ENCODE assay signal across 9 mouse cellular contexts in genomic region chr15:79071117-79072039, GRCm38 (mm10). TPM values are rescaled to one million over a fixed set of nuclear protein-coding genes. Genes with fewer than 3 reads are reported as not detected.
DNase-seq lines count a peak whose midpoint lies in the region; ATAC-seq lines count a peak whose summit lies in the region.
"Had no signal": no experiment of that assay in that cellular context is flagged by ENCODE, and none has a peak within 500 bp of the region (broad histone marks: within the 10 kb centered on the region; RNA-seq: fewer than 3 reads in every experiment).

No protein-coding gene starts in this region.

- no peak overlapping the region for H3K4me3 ChIP-seq in hindbrain, embryonic 11.5 days (ENCODE audit: low read depth, low read length)
- no peak overlapping the region for H3K4me3 ChIP-seq in hindbrain, embryonic 13.5 days
- no peak overlapping the region for H3K4me3 ChIP-seq in embryonic facial prominence, embryonic 14.5 days (ENCODE audit: low read depth, low read length)
- H3K4me3 ChIP-seq: erythroblast, embryonic 14.5 days had no signal

- H3K4me1 ChIP-seq in hindbrain, embryonic 11.5 days (replicated peaks; ENCODE audit: control insufficient read depth, insufficient read depth, low read length): peaks cover 4% of the 10 kb centered on the region; the same call in 1 of the 2 replicates
- H3K4me1 ChIP-seq in hindbrain, embryonic 13.5 days (replicated peaks): peaks cover 20% of the 10 kb centered on the region
- H3K4me1 ChIP-seq in embryonic facial prominence, embryonic 14.5 days (ENCODE audit: control insufficient read depth, insufficient read depth, low read length): peaks cover 10% of the 10 kb centered on the region

- H3K27me3 ChIP-seq in hindbrain, embryonic 11.5 days (ENCODE audit: control insufficient read depth, insufficient read depth, low read length): no peaks in the 10 kb centered on the region
- peaks cover 12% of the 10 kb centered on the region; the same call in 1 of the 2 replicates for H3K27me3 ChIP-seq in hindbrain, embryonic 13.5 days
- H3K27me3 ChIP-seq in embryonic facial prominence, embryonic 14.5 days (replicated peaks; ENCODE audit: control insufficient read depth, insufficient read depth, low read length): no peaks in the 10 kb centered on the region

- H3K9ac ChIP-seq in hindbrain, embryonic 11.5 days (ENCODE audit: low read depth, low read length): no peak overlapping the region
- H3K9ac ChIP-seq in hindbrain, embryonic 13.5 days: no peak overlapping the region
- H3K9ac ChIP-seq in embryonic facial prominence, embryonic 14.5 days (ENCODE audit: low read depth, low read length): no peak overlapping the region

- H3K9me3 ChIP-seq in hindbrain, embryonic 11.5 days (ENCODE audit: control insufficient read depth, low read length): no peaks in the 10 kb centered on the region
- H3K9me3 ChIP-seq in hindbrain, embryonic 13.5 days: no peaks in the 10 kb centered on the region
- no peaks in the 10 kb centered on the region for H3K9me3 ChIP-seq in embryonic facial prominence, embryonic 14.5 days (ENCODE audit: control insufficient read depth, low read length)

- 60% methylated on average over 5 of the region's 5 CpGs for WGBS in hindbrain, embryonic 11.5 days
- WGBS in hindbrain, embryonic 13.5 days: 68% methylated on average over 5 of the region's 5 CpGs
- WGBS in embryonic facial prominence, embryonic 14.5 days: 65% methylated on average over 5 of the region's 5 CpGs

- H3K36me3 ChIP-seq in hindbrain, embryonic 11.5 days (ENCODE audit: control insufficient read depth, insufficient read depth, low read length): no peaks in the 10 kb centered on the region
- peaks cover under 1% of the 10 kb centered on the region; the same call in 1 of the 2 replicates for H3K36me3 ChIP-seq in hindbrain, embryonic 13.5 days
- H3K36me3 ChIP-seq in embryonic facial prominence, embryonic 14.5 days (ENCODE audit: control insufficient read depth, insufficient read depth, low read length): peaks cover 2% of the 10 kb centered on the region

- no peak overlapping the region for H3K4me2 ChIP-seq in hindbrain, embryonic 11.5 days (replicated peaks; ENCODE audit: low read depth, low read length)
- H3K4me2 ChIP-seq in hindbrain, embryonic 13.5 days: no peak overlapping the region
- no peak overlapping the region for H3K4me2 ChIP-seq in embryonic facial prominence, embryonic 14.5 days (ENCODE audit: low read depth, low read length)

- ATAC-seq in hindbrain, embryonic 11.5 days (ENCODE audit: low FRiP score): no peak
- ATAC-seq in hindbrain, embryonic 13.5 days (ENCODE audit: low FRiP score): no peak
- no peak for ATAC-seq in embryonic facial prominence, embryonic 14.5 days (ENCODE audit: low read depth)

- H3K27ac ChIP-seq in hindbrain, embryonic 11.5 days (ENCODE audit: low read depth, low read length): no peak overlapping the region
- H3K27ac ChIP-seq in hindbrain, embryonic 13.5 days: no peak overlapping the region
- H3K27ac ChIP-seq in embryonic facial prominence, embryonic 14.5 days (replicated peaks; ENCODE audit: low read depth, low read length): no peak overlapping the region

- DNase-seq in hindbrain, embryonic 11.5 days (ENCODE audit: low spot score): peak; percentile 28
- peak; percentile 58 to 66 for DNase-seq in B cell, adult 2 months
- DNase-seq in Muller cell, postnatal 12 days (ENCODE audit: inconsistent ontology term): peak; percentile 19
- DNase-seq in embryonic facial prominence, embryonic 14.5 days (ENCODE audit: low spot score): peak; percentile 17
- DNase-seq in lung, postnatal 36 days: peak; percentile 68
- no peak for DNase-seq in c-Kit-positive CD71-positive TER-119-positive erythroid progenitor cells, embryonic 14.5 days (ENCODE audit: low spot score)
- DNase-seq in urinary bladder, postnatal 4 days (ENCODE audit: low spot score in 2 of 2): no peak

RNA-seq across cellular contexts. Expression of gene Eif3l, which starts 3.6 kb away (rescaled TPM):
- 226 and 241 TPM in 2 replicates for polyA plus RNA-seq in hindbrain, embryonic 11.5 days (2014; fragmentation: Nextera tagmentation; extraction: Ambion mirVana)
- 179 and 185 TPM in 2 replicates for polyA plus RNA-seq in hindbrain, embryonic 13.5 days (2015; fragmentation: Nextera tagmentation; extraction: Ambion mirVana)
- polyA plus RNA-seq in embryonic facial prominence, embryonic 14.5 days (2014; fragmentation: Nextera tagmentation; extraction: Ambion mirVana): 197 and 220 TPM in 2 replicates

RNA-seq across cellular contexts. Expression of gene Ankrd54, which starts 8.7 kb away (rescaled TPM):
- 56.3 and 59.7 TPM in 2 replicates for polyA plus RNA-seq in hindbrain, embryonic 11.5 days (2014; fragmentation: Nextera tagmentation; extraction: Ambion mirVana)
- polyA plus RNA-seq in hindbrain, embryonic 13.5 days (2015; fragmentation: Nextera tagmentation; extraction: Ambion mirVana): 50.4 and 51.5 TPM in 2 replicates
- polyA plus RNA-seq in embryonic facial prominence, embryonic 14.5 days (2014; fragmentation: Nextera tagmentation; extraction: Ambion mirVana): 42.6 and 43.6 TPM in 2 replicates

RNA-seq across cellular contexts. Expression of gene Galr3, which starts 29.7 kb away (rescaled TPM):
- polyA plus RNA-seq in hindbrain, embryonic 11.5 days (2014; fragmentation: Nextera tagmentation; extraction: Ambion mirVana): not detected in 2 replicates
- polyA plus RNA-seq in hindbrain, embryonic 13.5 days (2015; fragmentation: Nextera tagmentation; extraction: Ambion mirVana): 0.17 TPM in 1 of 2 replicates, not detected in the other
- polyA plus RNA-seq in embryonic facial prominence, embryonic 14.5 days (2014; fragmentation: Nextera tagmentation; extraction: Ambion mirVana): not detected in 2 replicates
- polyA plus RNA-seq: erythroblast, embryonic 14.5 days had no signal

RNA-seq across cellular contexts. Expression of gene Micall1, which starts 37.3 kb away (rescaled TPM):
- 5.3 and 7.2 TPM in 2 replicates for polyA plus RNA-seq in hindbrain, embryonic 11.5 days (2014; fragmentation: Nextera tagmentation; extraction: Ambion mirVana)
- 8.7 and 10.3 TPM in 2 replicates for polyA plus RNA-seq in hindbrain, embryonic 13.5 days (2015; fragmentation: Nextera tagmentation; extraction: Ambion mirVana)
- polyA plus RNA-seq in embryonic facial prominence, embryonic 14.5 days (2014; fragmentation: Nextera tagmentation; extraction: Ambion mirVana): 10.5 and 10.8 TPM in 2 replicates

RNA-seq across cellular contexts. Expression of gene H1f0, which starts 43.1 kb away (rescaled TPM):
- 154 and 306 TPM in 2 replicates for polyA plus RNA-seq in hindbrain, embryonic 11.5 days (2014; fragmentation: Nextera tagmentation; extraction: Ambion mirVana)
- 259 and 266 TPM in 2 replicates for polyA plus RNA-seq in hindbrain, embryonic 13.5 days (2015; fragmentation: Nextera tagmentation; extraction: Ambion mirVana)
- 168 and 202 TPM in 2 replicates for polyA plus RNA-seq in embryonic facial prominence, embryonic 14.5 days (2014; fragmentation: Nextera tagmentation; extraction: Ambion mirVana)

Comparison
In these comparisons a context has a peak if more than half of its experiments do, and no peak if none do; other contexts are left out.
1. DNase-seq: peak in hindbrain, embryonic 11.5 days (single experiment), B cell, adult 2 months (2 of 2), Muller cell, postnatal 12 days (single experiment), embryonic facial prominence, embryonic 14.5 days (single experiment) and lung, postnatal 36 days (single experiment); none in c-Kit-positive CD71-positive TER-119-positive erythroid progenitor cells, embryonic 14.5 days (single experiment) and urinary bladder, postnatal 4 days (0 of 2).